Mouse (Mus musculus): ENCODE measurements around the gene Zfr. TPM values are rescaled to one million over a fixed set of nuclear protein-coding genes. Genes with fewer than 3 reads are reported as not detected.
"Not testable (repeated sequence)": the region's sequence is repeated elsewhere in the genome, so short reads cannot be mapped to it uniquely, and the experiment has no call there.

Zfr gene
- total RNA-seq, 2 experiments from 2014 or later = 68.3 to 69.8 TPM

- intact Hi-C loops (cut with DNase I) = no loop called here
- TF ChIP-seq CTCF (IDR thresholded peaks at IDR 0.05) = no peak
- DNase-seq = no peak
- H3K27ac ChIP-seq = no peak overlapping the region
- H3K4me3 ChIP-seq = no peak overlapping the region
Measured at GRCm38 (mm10) chr15:12090981-12091669, 26.5 kb upstream of the Zfr start.

GRCm38 (mm10) chr15:12091781-12092458 is 25.7 kb upstream of the Zfr start:
- H3K4me3 ChIP-seq = no peak overlapping the region
- DNase-seq = peak; percentile 59
- intact Hi-C loops (cut with DNase I) = loop anchor here (2.0 kb wide), 1 partner anchor 177 kb away; no protein-coding TSS in a partner anchor
- no peak overlapping the region for H3K27ac ChIP-seq
- peak; percentile 96 for TF ChIP-seq CTCF (IDR thresholded peaks at IDR 0.05)

- no peak for TF ChIP-seq CTCF (IDR thresholded peaks at IDR 0.05)
- H3K4me3 ChIP-seq = no peak overlapping the region
- DNase-seq = peak; percentile 31
- intact Hi-C loops (cut with DNase I) = loop anchor here (2.0 kb wide), 1 partner anchor 176 kb away; no protein-coding TSS in a partner anchor
- no peak overlapping the region for H3K27ac ChIP-seq
Measured at GRCm38 (mm10) chr15:12093026-12093960, 24.3 kb upstream of the Zfr start.

GRCm38 (mm10) chr15:12093961-12094566 is 23.6 kb upstream of the Zfr start:
- TF ChIP-seq CTCF (IDR thresholded peaks at IDR 0.05) = no peak
- no peak overlapping the region for H3K27ac ChIP-seq

GRCm38 (mm10) chr15:12096447-12096846 is 21.2 kb upstream of the Zfr start:
- peak; percentile 36 for DNase-seq
- intact Hi-C loops (cut with DNase I) = no loop called here

More at GRCm38 (mm10) chr15:12093961-12094566, 23.6 kb upstream of the Zfr start:
- DNase-seq = no peak
- H3K4me3 ChIP-seq = no peak overlapping the region
- intact Hi-C loops (cut with DNase I) = loop anchor here (2.0 kb wide), 1 partner anchor 175 kb away; no protein-coding TSS in a partner anchor

GRCm38 (mm10) chr15:12097344-12097743 is 20.3 kb upstream of the Zfr start:
- Histone ChIP-seq H3K4me3 (no peak overlapping the region), H3K27ac (no peak overlapping the region)
- TF ChIP-seq CTCF (IDR thresholded peaks at IDR 0.05) = no peak
- no peak for DNase-seq
- intact Hi-C loops (cut with DNase I) = no loop called here

More at GRCm38 (mm10) chr15:12096447-12096846, 21.2 kb upstream of the Zfr start:
- Histone ChIP-seq H3K27ac (no peak overlapping the region), H3K4me3 (no peak overlapping the region)
- TF ChIP-seq CTCF (IDR thresholded peaks at IDR 0.05) = no peak

GRCm38 (mm10) chr15:12100912-12101311 is 16.7 kb upstream of the Zfr start:
- TF ChIP-seq CTCF (IDR thresholded peaks at IDR 0.05) = no peak
- DNase-seq = no peak
- no peak overlapping the region for H3K27ac ChIP-seq
- intact Hi-C loops (cut with DNase I) = no loop called here
- no peak overlapping the region for H3K4me3 ChIP-seq

- Histone ChIP-seq H3K4me3 (no peak overlapping the region), H3K27ac (no peak overlapping the region)
- no peak for DNase-seq
- intact Hi-C loops (cut with DNase I) = no loop called here
- no peak for TF ChIP-seq CTCF (IDR thresholded peaks at IDR 0.05)
Measured at GRCm38 (mm10) chr15:12103763-12104162, 13.9 kb upstream of the Zfr start.

- no peak for TF ChIP-seq CTCF (IDR thresholded peaks at IDR 0.05)
- intact Hi-C loops (cut with DNase I) = no loop called here
- no peak overlapping the region for H3K4me3 ChIP-seq
- DNase-seq = no peak
- H3K27ac ChIP-seq = no peak overlapping the region
Measured at GRCm38 (mm10) chr15:12104827-12105226, 12.8 kb upstream of the Zfr start.

GRCm38 (mm10) chr15:12106430-12106829 is 11.2 kb upstream of the Zfr start:
- no peak for DNase-seq
- no peak for TF ChIP-seq CTCF (IDR thresholded peaks at IDR 0.05)
- H3K4me3 ChIP-seq = no peak overlapping the region
- no peak overlapping the region for H3K27ac ChIP-seq
- intact Hi-C loops (cut with DNase I) = no loop called here

GRCm38 (mm10) chr15:12108200-12108599 is 9.4 kb upstream of the Zfr start:
- H3K4me3 ChIP-seq = no peak overlapping the region
- intact Hi-C loops (cut with DNase I) = no loop called here
- no peak for DNase-seq
- no peak overlapping the region for H3K27ac ChIP-seq
- TF ChIP-seq CTCF (IDR thresholded peaks at IDR 0.05) = peak; percentile 12; the same call in 1 of the 2 replicates

GRCm38 (mm10) chr15:12108922-12109321 is 8.7 kb upstream of the Zfr start:
- intact Hi-C loops (cut with DNase I); DNase-seq; H3K27ac ChIP-seq; H3K4me3 ChIP-seq: not testable (repeated sequence)
